Mouse (Mus musculus) natural killer cell, adult 2 months (primary cell): ENCODE measurements around the gene Id3.

Experiments used
- DNase-seq, 2 experiments: peaks; one replicate each; pipeline ENCODE4 v3.0.0; 2022; ENCODE audit warnings: low spot score in 2 of 2

The Id3 gene

GRCm38 (mm10) chr4:136147436-136148135, 4.3 kb downstream of the Id3 start:
- peak; percentile 70 to 87 for DNase-seq

- DNase-seq, result peak in 1 of 2 experiments; percentile 23
Measured at GRCm38 (mm10) chr4:136148342-136149044, 5.2 kb downstream of the Id3 start.

GRCm38 (mm10) chr4:136149045-136149379, 5.7 kb downstream of the Id3 start:
- no peak for DNase-seq

GRCm38 (mm10) chr4:136149734-136150133, 6.4 kb downstream of the Id3 start:
- peak in 1 of 2 experiments; percentile 59 for DNase-seq

- no peak for DNase-seq
Measured at GRCm38 (mm10) chr4:136150596-136150995, 7.3 kb downstream of the Id3 start.

GRCm38 (mm10) chr4:136152821-136153220, 9.5 kb downstream of the Id3 start:
- no peak for DNase-seq

GRCm38 (mm10) chr4:136154462-136154861, 11.2 kb downstream of the Id3 start:
- DNase-seq, result no peak

- DNase-seq, result no peak
Measured at GRCm38 (mm10) chr4:136158498-136158897, 15.2 kb downstream of the Id3 start.

GRCm38 (mm10) chr4:136159802-136160397, 16.6 kb downstream of the Id3 start:
- peak; percentile 62 to 80 for DNase-seq

- DNase-seq, result peak; percentile 84 to 90
Measured at GRCm38 (mm10) chr4:136163448-136163847, 20.2 kb downstream of the Id3 start.

GRCm38 (mm10) chr4:136164981-136165380, 21.7 kb downstream of the Id3 start:
- no peak for DNase-seq

- no peak for DNase-seq
Measured at GRCm38 (mm10) chr4:136167701-136168100, 24.4 kb downstream of the Id3 start.

- no peak for DNase-seq
Measured at GRCm38 (mm10) chr4:136170401-136170800, 27.1 kb downstream of the Id3 start.

- DNase-seq, result no peak
Measured at GRCm38 (mm10) chr4:136171455-136171854, 28.2 kb downstream of the Id3 start.

GRCm38 (mm10) chr4:136172011-136172541, 28.8 kb downstream of the Id3 start, which contains the start of gene E2f2:
Gene E2f2 (plus strand): TSS chr4:136172394.
- DNase-seq, result peak; percentile 53 to 67

GRCm38 (mm10) chr4:136172542-136173209, 29.4 kb downstream of the Id3 start:
- DNase-seq, result no peak

- peak in 1 of 2 experiments; percentile 24 for DNase-seq
Measured at GRCm38 (mm10) chr4:136173210-136173715, 30.0 kb downstream of the Id3 start.

GRCm38 (mm10) chr4:136174216-136175193, 31.2 kb downstream of the Id3 start:
- DNase-seq, result peak in 1 of 2 experiments; percentile 58

- DNase-seq, result no peak
Measured at GRCm38 (mm10) chr4:136176022-136176552, 32.8 kb downstream of the Id3 start.

GRCm38 (mm10) chr4:136177244-136177611, 33.9 kb downstream of the Id3 start:
- DNase-seq, result no peak
